Mouse (Mus musculus) CD8-positive naive resting alpha-beta T cell, adult 2 months (primary cell): Measurements from ENCODE around the gene Usp5.

Experiments
- DNase-seq, 2 experiments: peaks; one replicate each; pipeline ENCODE4 v3.0.0; 2022; ENCODE audit warnings: low read depth in 2 of 2, low spot score in 2 of 2

Usp5 gene

GRCm38 (mm10) chr6:124789519-124789918 is 39.8 kb downstream of the Usp5 start:
- DNase-seq = no peak

GRCm38 (mm10) chr6:124787722-124788121 is 41.6 kb downstream of the Usp5 start:
- DNase-seq = no peak

GRCm38 (mm10) chr6:124786756-124787420 is 42.4 kb downstream of the Usp5 start:
- DNase-seq = no peak

- DNase-seq = no peak
Observed at GRCm38 (mm10) chr6:124782436-124782835, 46.8 kb downstream of the Usp5 start.

- DNase-seq = no peak
Observed at GRCm38 (mm10) chr6:124780917-124781316, 48.4 kb downstream of the Usp5 start.

GRCm38 (mm10) chr6:124779984-124780416 is 49.3 kb downstream of the Usp5 start:
- DNase-seq = no peak

- peak; percentile 58 to 69 for DNase-seq
Observed at GRCm38 (mm10) chr6:124779222-124779983, 49.9 kb downstream of the Usp5 start, which contains the start of gene Lrrc23. Lrrc23 (minus strand) TSS chr6:124779727.

- DNase-seq = no peak
Observed at GRCm38 (mm10) chr6:124770511-124770910, 58.8 kb downstream of the Usp5 start.

- no peak for DNase-seq
Observed at GRCm38 (mm10) chr6:124770013-124770412, 59.3 kb downstream of the Usp5 start.

- peak in 1 of 2 experiments; percentile 28 for DNase-seq
Observed at GRCm38 (mm10) chr6:124769101-124769765, 60.1 kb downstream of the Usp5 start, which contains the start of gene Eno2. Eno2 (minus strand) TSS chr6:124769673.

GRCm38 (mm10) chr6:124768704-124769044 is 60.6 kb downstream of the Usp5 start:
- DNase-seq = no peak

- DNase-seq = no peak
Observed at GRCm38 (mm10) chr6:124767920-124768703, 61.2 kb downstream of the Usp5 start.

- no peak for DNase-seq
Observed at GRCm38 (mm10) chr6:124767536-124767919, 61.8 kb downstream of the Usp5 start.

GRCm38 (mm10) chr6:124765951-124766350 is 63.3 kb downstream of the Usp5 start:
- DNase-seq = no peak
